Mouse (Mus musculus) heart, adult 2 months (tissue): ENCODE data around the gene Fpr1. TPM values are rescaled to one million over a fixed set of nuclear protein-coding genes. Genes with fewer than 3 reads are reported as not detected.

Experiments
- DNase-seq, 2 experiments: peaks; one replicate each; pipeline ENCODE4 v3.0.0; 2021
- H3K27ac ChIP-seq: fragments of 200-600 bp; 2 replicates; pipeline ENCODE4 v1.8.1; 2022
- H3K27me3 ChIP-seq: fragments of 200-500 bp; 2 replicates; pipeline ENCODE4 v1.6.1; 2012; ENCODE audit warnings: mild to moderate bottlenecking, low read length, inconsistent platforms, mixed read lengths; ENCODE audit not compliant: control insufficient read depth, insufficient read depth
- H3K36me3 ChIP-seq: fragments of 200-500 bp; 2 replicates; pipeline ENCODE4 v1.6.1; 2012; ENCODE audit warnings: low read length, inconsistent platforms; ENCODE audit not compliant: control insufficient read depth, insufficient read depth
- H3K4me1 ChIP-seq: fragments of 200-500 bp; 2 replicates; pipeline ENCODE4 v1.6.1; 2011; ENCODE audit warnings: low read length; ENCODE audit not compliant: control insufficient read depth, insufficient read depth
- H3K4me3 ChIP-seq: fragments of 200-600 bp; 2 replicates; pipeline ENCODE4 v1.8.1; 2022
- H3K79me2 ChIP-seq: fragments of 200-500 bp; replicated peaks from 2 replicates; pipeline ENCODE4 v1.6.1; 2012; ENCODE audit warnings: mild to moderate bottlenecking, inconsistent platforms, low read length, moderate library complexity, mixed read lengths; ENCODE audit not compliant: control insufficient read depth, insufficient read depth
- H3K9ac ChIP-seq: fragments of 200-500 bp; 2 replicates; pipeline ENCODE4 v1.6.1; 2012; ENCODE audit warnings: low read depth, mild to moderate bottlenecking, control low read depth, inconsistent platforms, low read length, mixed read lengths
- CTCF ChIP-seq: fragments of 200-600 bp; IDR thresholded peaks from 2 replicates; pipeline ENCODE4 v1.8.1; 2022; ENCODE audit warnings: antibody characterized with exemption, mild to moderate bottlenecking, moderate library complexity
- EP300 ChIP-seq: fragments of 200-500 bp; IDR thresholded peaks from 2 replicates; pipeline ENCODE4 v1.6.1; 2011; ENCODE audit warnings: low read depth, low read length, control low read depth; ENCODE audit not compliant: insufficient read depth
- POLR2A ChIP-seq: fragments of 200-500 bp; IDR thresholded peaks from 2 replicates; pipeline ENCODE4 v1.6.1; 2011; ENCODE audit warnings: mild to moderate bottlenecking, low read depth, low read length, control low read depth; ENCODE audit not compliant: insufficient read depth
- WGBS: fragments of 180-500 bp; shearing (Covaris S2); methylation state at CpG from one replicate; pipeline ENCODE4 v1.1.7; 2018; 5-methylcytosine and 5-hydroxymethylcytosine counted together
- intact Hi-C: fragments of 180-260 bp; cut with DNase I; formaldehyde crosslinking; loops from one replicate; pipeline ENCODE4 v1.15.1; 2025
- polyA plus RNA-seq: library from polyadenylated mRNA; depleted of rRNA; stranded (reverse); fragments of >200 nt; gene quantifications from 2 replicates; pipeline ENCODE4 v1.2.3, GENCODE M21; 2012
- total RNA-seq, 2 experiments: library from RNA; stranded (reverse); gene quantifications; 2 replicates each; pipeline ENCODE4 v1.2.3; 2021

The Fpr1 gene
- total and polyA plus RNA-seq, 3 experiments, result 0.66 TPM; not detected in 2

- no peaks in the 10 kb centered on the region for H3K36me3 ChIP-seq
- H3K79me2 ChIP-seq, result no peaks in the 10 kb centered on the region
- no peaks in the 10 kb centered on the region for H3K27me3 ChIP-seq
- DNase-seq, result no peak
- H3K4me3 ChIP-seq, result no peak overlapping the region
- 83% methylated on average over 1 of the region's 1 CpGs for WGBS
- no peak for TF ChIP-seq CTCF
- no peak for TF ChIP-seq POLR2A
- no peak for TF ChIP-seq EP300
- H3K9ac ChIP-seq, result no peak overlapping the region
- no peak overlapping the region for H3K27ac ChIP-seq
- no peaks in the 10 kb centered on the region for H3K4me1 ChIP-seq
- intact Hi-C loops, result no loop called here
Measured at GRCm38 (mm10) chr17:17857446-17857845, 26.3 kb downstream of the Fpr1 start.

GRCm38 (mm10) chr17:17856612-17857011 lies 27.1 kb downstream of the Fpr1 start:
- Histone ChIP-seq H3K9ac (no peak overlapping the region), H3K27me3 (no peaks in the 10 kb centered on the region), H3K4me1 (no peaks in the 10 kb centered on the region), H3K27ac (no peak overlapping the region), H3K36me3 (no peaks in the 10 kb centered on the region), H3K4me3 (no peak overlapping the region), H3K79me2 (no peaks in the 10 kb centered on the region)
- TF ChIP-seq CTCF (no peak), POLR2A (no peak), EP300 (no peak)
- no peak for DNase-seq
- intact Hi-C loops, result no loop called here
- 91% methylated on average over 1 of the region's 1 CpGs for WGBS

DNA sequence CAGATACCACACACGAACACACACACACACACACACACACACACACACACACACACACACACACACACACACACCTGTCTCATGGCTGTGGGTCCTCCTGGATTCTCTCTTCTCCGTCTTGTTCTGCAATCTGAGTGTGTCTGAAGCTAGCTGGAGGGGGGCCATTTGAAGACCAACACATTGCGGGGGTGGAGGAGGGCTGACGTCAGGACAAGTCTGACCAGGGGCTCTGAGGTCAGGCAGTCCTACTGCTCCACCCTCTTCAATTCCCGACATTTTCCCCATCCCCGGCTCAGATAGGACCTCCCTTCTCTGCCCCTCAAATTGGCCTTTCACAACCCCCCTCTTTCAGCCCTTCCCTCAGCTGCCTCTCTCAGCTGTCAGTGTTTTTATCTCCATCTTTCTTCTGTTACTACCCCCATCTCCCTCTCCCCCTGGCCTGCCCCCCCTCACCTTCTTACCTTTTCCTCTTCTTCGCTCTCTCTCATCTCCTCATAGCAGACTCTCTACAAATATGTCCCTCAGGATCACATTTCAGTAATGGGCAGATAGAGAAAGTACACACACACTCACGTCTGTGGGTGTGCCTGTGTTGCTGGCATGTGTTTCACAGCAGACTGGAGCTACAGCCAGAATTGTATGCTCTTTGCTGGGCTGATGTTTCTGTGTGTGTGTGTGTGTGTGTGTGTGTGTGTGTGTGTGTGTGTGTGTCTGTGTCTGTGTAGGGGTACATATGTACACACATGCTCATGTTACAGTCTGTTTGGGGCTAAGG lies 28.5 kb downstream of the Fpr1 start, which contains the start of gene Has1:
Gene Has1 (minus strand): TSS at position 142 of the 775 bp plus-strand sequence.
- Histone ChIP-seq H3K27ac (no peak within 1 kb of the TSS), H3K4me3 (no peak within 1 kb of the TSS), H3K4me1 (no peaks in the 10 kb centered on the region), H3K36me3 (no peaks in the 10 kb centered on the region), H3K27me3 (no peaks in the 10 kb centered on the region), H3K9ac (no peak within 1 kb of the TSS), H3K79me2 (no peaks in the 10 kb centered on the region)
- WGBS, result 36% methylated on average over 7 of the region's 8 CpGs
- DNase-seq, result no peak
- no peak for TF ChIP-seq POLR2A
- no peak for TF ChIP-seq CTCF
- no peak for TF ChIP-seq EP300
- intact Hi-C loops, result no loop called here

- no peak overlapping the region for H3K4me3 ChIP-seq
- no peak overlapping the region for H3K9ac ChIP-seq
- H3K27ac ChIP-seq, result no peak overlapping the region
- H3K36me3 ChIP-seq, result no peaks in the 10 kb centered on the region
- no peaks in the 10 kb centered on the region for H3K79me2 ChIP-seq
- intact Hi-C loops, result no loop called here
- H3K27me3 ChIP-seq, result no peaks in the 10 kb centered on the region
- DNase-seq, result no peak
- no peaks in the 10 kb centered on the region for H3K4me1 ChIP-seq
- WGBS, result 42% methylated on average over 54 of the region's 55 CpGs
- TF ChIP-seq POLR2A (no peak), EP300 (no peak), CTCF (no peak)
Measured at GRCm38 (mm10) chr17:17849906-17850712, 33.6 kb downstream of the Fpr1 start.

GRCm38 (mm10) chr17:17848988-17849387 lies 34.8 kb downstream of the Fpr1 start:
- H3K27me3 ChIP-seq, result no peaks in the 10 kb centered on the region
- no peak overlapping the region for H3K9ac ChIP-seq
- TF ChIP-seq CTCF (no peak), EP300 (no peak), POLR2A (no peak)
- intact Hi-C loops, result no loop called here
- no peak overlapping the region for H3K4me3 ChIP-seq
- no peak overlapping the region for H3K27ac ChIP-seq
- no peaks in the 10 kb centered on the region for H3K79me2 ChIP-seq
- no peak for DNase-seq
- H3K4me1 ChIP-seq, result no peaks in the 10 kb centered on the region
- WGBS, result 55% methylated on average over 2 of the region's 2 CpGs
- no peaks in the 10 kb centered on the region for H3K36me3 ChIP-seq
